Mouse (Mus musculus) megakaryocyte progenitor cell, adult 5-6 weeks (primary cell): Measurements from ENCODE around the gene Slc27a5. TPM values are rescaled to one million over a fixed set of nuclear protein-coding genes. Genes with fewer than 3 reads are reported as not detected.

Experiments used
- total RNA-seq, 2 experiments: library from RNA; stranded (forward) in 1 of 2; stranded (reverse) in 1 of 2; fragments of 157-497, 149-512 nt in 1 of 2; fragments of 200-1000 nt in 1 of 2; gene quantifications; 2 replicates each; pipeline versions ENCODE4 v1.2.3 to v1.2.4; 2015 to 2017

Gene Slc27a5
- total RNA-seq, 2 experiments from 2014 or later = not detected

Other genes with a start within 250 kb of the Slc27a5 start
- 0.95 and 2.0 TPM in 2 replicates for gene Zscan18, start 194.6 kb downstream of the Slc27a5 start, total RNA-seq (2015)
- gene Zscan18, start 194.6 kb downstream of the Slc27a5 start, total RNA-seq (2017) = 1.1 and 1.7 TPM in 2 replicates
- gene Zfp329, start 179.3 kb downstream of the Slc27a5 start, total RNA-seq (2015) = 6.5 and 7.5 TPM in 2 replicates
- gene Zfp329, start 179.3 kb downstream of the Slc27a5 start, total RNA-seq (2017) = 6.2 and 7.8 TPM in 2 replicates
- 26.4 and 30.9 TPM in 2 replicates for gene Zfp110, start 163.4 kb downstream of the Slc27a5 start, total RNA-seq (2015)
- 31.2 and 36.8 TPM in 2 replicates for gene Zfp110, start 163.4 kb downstream of the Slc27a5 start, total RNA-seq (2017)
- gene Zfp128, start 117.0 kb downstream of the Slc27a5 start, total RNA-seq (2015) = 3.2 and 5.9 TPM in 2 replicates
- 2.0 and 2.7 TPM in 2 replicates for gene Zfp128, start 117.0 kb downstream of the Slc27a5 start, total RNA-seq (2017)
- gene Zscan22, start 100.4 kb downstream of the Slc27a5 start, total RNA-seq (2015) = 20.6 and 22.2 TPM in 2 replicates
- 6.4 and 8.2 TPM in 2 replicates for gene Zscan22, start 100.4 kb downstream of the Slc27a5 start, total RNA-seq (2017)
- 3,071 and 3,115 TPM in 2 replicates for gene Rps5, start 75.9 kb downstream of the Slc27a5 start, total RNA-seq (2015)
- gene Rps5, start 75.9 kb downstream of the Slc27a5 start, total RNA-seq (2017) = 1,264 and 1,790 TPM in 2 replicates
- gene Rnf225, start 70.8 kb downstream of the Slc27a5 start, total RNA-seq (2015) = 0.76 and 1.0 TPM in 2 replicates
- 0.57 and 0.62 TPM in 2 replicates for gene Rnf225, start 70.8 kb downstream of the Slc27a5 start, total RNA-seq (2017)
- gene Zfp324, start 32.4 kb downstream of the Slc27a5 start, total RNA-seq (2015) = 3.9 and 4.0 TPM in 2 replicates
- 6.5 and 8.5 TPM in 2 replicates for gene Zfp324, start 32.4 kb downstream of the Slc27a5 start, total RNA-seq (2017)
- 3.1 and 4.4 TPM in 2 replicates for gene Zfp446, start 20.3 kb downstream of the Slc27a5 start, total RNA-seq (2015)
- 2.6 and 3.3 TPM in 2 replicates for gene Zfp446, start 20.3 kb downstream of the Slc27a5 start, total RNA-seq (2017)
- 389 and 409 TPM in 2 replicates for gene Trim28, start 922 bp upstream of the Slc27a5 start, total RNA-seq (2015)
- gene Trim28, start 922 bp upstream of the Slc27a5 start, total RNA-seq (2017) = 506 and 507 TPM in 2 replicates
- 11.4 and 13.8 TPM in 2 replicates for gene Zbtb45, start 11.8 kb upstream of the Slc27a5 start, total RNA-seq (2015)
- 7.8 and 9.8 TPM in 2 replicates for gene Zbtb45, start 11.8 kb upstream of the Slc27a5 start, total RNA-seq (2017)
- gene Chmp2a, start 36.6 kb upstream of the Slc27a5 start, total RNA-seq (2015) = 145 and 150 TPM in 2 replicates
- 168 and 203 TPM in 2 replicates for gene Chmp2a, start 36.6 kb upstream of the Slc27a5 start, total RNA-seq (2017)
- gene Ube2m, start 40.1 kb upstream of the Slc27a5 start, total RNA-seq (2015) = 150 and 160 TPM in 2 replicates
- gene Ube2m, start 40.1 kb upstream of the Slc27a5 start, total RNA-seq (2017) = 123 and 179 TPM in 2 replicates
- gene Mzf1, start 56.6 kb upstream of the Slc27a5 start, total RNA-seq (2015) = 0.37 and 1.1 TPM in 2 replicates
- 0.25 and 1.1 TPM in 2 replicates for gene Mzf1, start 56.6 kb upstream of the Slc27a5 start, total RNA-seq (2017)
- not detected in 2 replicates for gene Vmn1r85, start 97.0 kb upstream of the Slc27a5 start, total RNA-seq (2015)
- gene Vmn1r85, start 97.0 kb upstream of the Slc27a5 start, total RNA-seq (2017) = not detected in 2 replicates
- gene Vmn1r86, start 121.7 kb upstream of the Slc27a5 start, total RNA-seq (2015) = not detected in 2 replicates
- not detected in 2 replicates for gene Vmn1r86, start 121.7 kb upstream of the Slc27a5 start, total RNA-seq (2017)
- gene Vmn1r87, start 142.0 kb upstream of the Slc27a5 start, total RNA-seq (2015) = not detected in 2 replicates
- not detected in 2 replicates for gene Vmn1r87, start 142.0 kb upstream of the Slc27a5 start, total RNA-seq (2017)
- gene Vmn1r88, start 161.4 kb upstream of the Slc27a5 start, total RNA-seq (2015) = 0.02 and 0.12 TPM in 2 replicates
- under 0.01 TPM in 1 of 2 replicates, not detected in the other for gene Vmn1r88, start 161.4 kb upstream of the Slc27a5 start, total RNA-seq (2017)
- gene Vmn1r89, start 214.8 kb upstream of the Slc27a5 start, total RNA-seq (2015) = not detected in 2 replicates
- gene Vmn1r89, start 214.8 kb upstream of the Slc27a5 start, total RNA-seq (2017) = not detected in 2 replicates